Mouse (Mus musculus) lung, postnatal 14 days (tissue): Measurements from ENCODE around the gene Irf1.

Experiments
- DNase-seq: peaks from one replicate; pipeline ENCODE4 v3.0.0; 2021

Gene Irf1

DNA sequence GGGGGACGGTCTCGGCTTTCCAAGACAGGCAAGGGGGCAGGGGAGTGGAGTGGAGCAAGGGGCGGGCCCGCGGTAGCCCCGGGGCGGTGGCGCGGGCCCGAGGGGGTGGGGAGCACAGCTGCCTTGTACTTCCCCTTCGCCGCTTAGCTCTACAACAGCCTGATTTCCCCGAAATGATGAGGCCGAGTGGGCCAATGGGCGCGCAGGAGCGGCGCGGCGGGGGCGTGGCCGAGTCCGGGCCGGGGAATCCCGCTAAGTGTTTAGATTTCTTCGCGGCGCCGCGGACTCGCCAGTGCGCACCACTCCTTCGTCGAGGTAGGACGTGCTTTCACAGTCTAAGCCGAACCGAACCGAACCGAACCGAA lies at the start of gene Irf1:
TSS of gene Irf1 (plus strand) at position 255 of the 365 bp plus-strand sequence.
- peak; percentile 97 for DNase-seq

DNA sequence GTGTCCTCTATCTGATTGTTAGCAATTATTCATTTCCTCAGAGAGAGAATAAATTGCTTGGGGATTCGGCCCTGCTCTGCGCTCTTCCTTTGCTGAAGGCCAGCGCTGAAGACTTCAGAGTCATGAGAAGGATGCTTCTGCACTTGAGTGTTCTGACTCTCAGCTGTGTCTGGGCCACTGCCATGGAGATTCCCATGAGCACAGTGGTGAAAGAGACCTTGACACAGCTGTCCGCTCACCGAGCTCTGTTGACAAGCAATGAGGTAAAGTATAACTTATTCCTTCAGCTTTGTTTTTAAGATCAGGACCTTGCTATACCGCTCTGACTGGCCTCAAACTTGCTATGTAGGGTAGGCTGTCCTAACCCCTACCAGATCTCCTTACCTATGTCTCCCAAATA lies 49.1 kb upstream of the Irf1 start, which contains the start of gene Il5:
TSS of gene Il5 (plus strand) at position 80 of the 400 bp plus-strand sequence.
- DNase-seq, result no peak

DNA sequence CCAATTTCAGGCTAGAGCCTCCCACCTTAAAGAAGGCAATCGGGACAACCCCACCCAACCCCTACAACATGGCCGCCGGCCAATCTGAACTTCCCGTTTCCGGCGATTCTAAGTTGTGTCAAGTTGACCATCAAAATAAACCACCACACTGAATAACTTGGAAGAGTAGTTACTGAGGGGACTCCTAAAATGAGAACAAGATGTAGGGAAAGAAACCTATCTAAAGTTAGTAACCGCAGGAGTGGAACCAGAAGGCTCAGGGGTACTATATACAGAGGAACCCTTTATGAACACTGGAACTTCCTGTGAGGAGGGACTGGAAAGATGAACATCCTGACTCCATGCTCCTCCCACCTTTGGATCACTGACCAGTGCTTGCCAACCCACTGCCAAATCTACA lies 38.4 kb upstream of the Irf1 start:
- no peak for DNase-seq

DNA sequence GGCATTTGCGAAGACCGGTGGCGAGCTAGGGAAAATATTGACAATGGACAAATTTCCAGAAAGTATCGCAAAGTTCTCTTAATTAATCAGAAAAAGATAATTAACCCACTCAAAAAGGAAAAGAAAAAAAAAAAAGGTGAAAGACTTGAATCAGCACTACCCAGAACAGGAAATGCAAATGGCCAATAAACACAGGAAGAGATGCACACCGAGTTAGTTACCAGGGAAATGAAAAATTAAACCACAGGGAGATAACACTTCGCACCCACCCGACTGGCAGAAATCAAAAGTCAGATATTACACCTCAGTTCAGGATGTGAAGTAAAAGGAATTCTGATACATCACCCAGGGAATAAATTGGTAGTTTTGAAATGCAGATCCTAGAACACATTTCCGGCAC lies 37.6 kb upstream of the Irf1 start:
- no peak for DNase-seq

DNA sequence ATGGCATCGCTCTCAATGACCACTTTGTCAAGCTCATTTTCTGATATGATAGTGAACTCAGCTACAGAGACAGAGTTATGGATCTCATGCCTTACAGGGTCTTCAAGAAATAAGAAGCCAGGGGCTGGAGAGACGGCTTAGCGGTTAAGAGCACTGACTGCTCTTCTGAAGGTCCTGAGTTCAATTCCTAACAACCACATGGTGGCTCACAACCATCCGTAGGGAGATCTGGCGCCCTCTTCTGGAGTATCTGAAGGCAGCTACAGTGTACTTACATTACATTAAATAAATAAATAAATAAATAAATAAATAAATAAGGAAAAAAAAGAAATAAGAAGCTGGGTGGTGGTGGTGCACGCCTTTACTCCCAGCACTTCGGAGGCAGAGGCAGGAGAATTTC lies 36.0 kb upstream of the Irf1 start:
- no peak for DNase-seq

DNA sequence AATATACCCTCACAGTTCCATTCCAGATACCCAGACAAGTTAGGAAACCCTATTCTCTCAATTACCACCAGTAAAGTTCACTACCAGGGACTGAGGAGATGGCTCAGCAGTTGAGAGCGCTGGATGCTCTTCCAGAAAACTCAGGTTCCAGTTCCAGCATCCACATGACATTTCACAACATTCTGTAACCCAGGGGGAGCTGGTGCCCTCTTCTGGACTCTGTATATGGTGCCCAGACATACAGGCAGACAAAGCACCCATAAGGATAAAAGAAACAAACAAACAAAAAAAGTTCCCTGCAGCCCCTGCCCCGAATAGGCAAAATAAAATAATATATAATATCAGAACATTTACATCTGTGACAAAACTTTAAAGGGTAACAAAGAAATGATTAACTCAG lies 35.4 kb upstream of the Irf1 start:
- DNase-seq, result no peak

DNA sequence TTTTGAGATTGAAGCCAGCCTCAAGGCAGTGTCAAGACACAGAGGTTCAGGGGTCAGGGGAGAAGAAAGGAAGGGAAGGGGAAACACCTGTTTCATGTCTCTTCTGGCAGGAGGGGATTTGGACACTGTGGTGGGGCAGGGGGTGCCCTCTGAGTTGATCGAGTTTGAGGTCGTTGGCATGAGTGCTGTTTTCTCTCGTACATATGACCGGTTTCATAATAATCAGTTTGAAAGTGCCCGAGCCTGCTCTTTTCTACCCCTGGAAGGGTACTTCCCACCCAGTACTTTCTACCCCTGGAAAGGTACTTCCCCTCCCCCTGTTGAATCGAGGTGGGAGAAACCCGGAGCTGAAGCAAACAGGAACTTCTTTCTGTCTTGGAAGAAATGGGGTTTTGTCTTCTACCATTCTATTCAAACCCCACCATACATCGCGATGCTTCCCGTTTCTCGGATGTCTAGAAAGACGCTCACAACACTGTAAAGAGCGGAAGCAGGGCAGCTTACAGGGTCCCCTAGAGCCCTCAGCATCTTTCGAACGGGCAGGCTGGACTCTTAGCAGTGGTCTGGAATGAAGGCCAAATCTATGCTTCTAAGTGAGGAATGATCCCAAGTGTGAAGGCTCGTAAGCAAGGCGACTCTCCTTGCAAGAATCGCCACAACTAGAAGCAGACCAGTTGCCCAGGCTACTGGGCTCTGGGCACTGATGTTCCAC lies 34.7 kb upstream of the Irf1 start:
- no peak for DNase-seq

DNA sequence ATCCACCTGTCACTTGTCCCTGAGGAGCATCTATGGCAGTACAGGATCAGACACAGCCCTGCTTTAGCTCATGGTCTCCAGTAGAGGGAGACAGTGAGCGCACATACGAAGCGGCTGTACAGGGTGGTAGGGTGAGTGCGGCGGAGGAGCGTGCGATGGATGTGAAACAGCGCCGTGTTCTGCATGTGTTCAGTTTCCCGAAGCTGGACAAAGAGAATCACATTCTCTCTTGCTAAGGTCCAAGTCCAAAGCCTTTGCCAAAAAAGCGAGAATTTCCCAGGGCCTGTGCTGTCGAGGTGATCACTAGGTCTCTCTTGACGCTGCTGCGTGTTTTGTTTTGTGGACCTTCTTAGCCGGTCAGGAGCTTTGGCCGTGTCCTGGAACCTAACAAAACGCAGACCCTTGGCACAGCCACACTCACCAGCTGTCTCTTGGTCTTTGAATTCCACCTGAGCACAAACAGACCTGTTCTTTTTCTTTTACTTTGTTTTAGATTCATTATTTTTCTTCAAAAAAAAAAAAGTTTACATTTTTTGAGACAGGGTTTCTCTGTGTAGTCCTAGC lies 34.0 kb upstream of the Irf1 start:
- peak; percentile 66 for DNase-seq

DNA sequence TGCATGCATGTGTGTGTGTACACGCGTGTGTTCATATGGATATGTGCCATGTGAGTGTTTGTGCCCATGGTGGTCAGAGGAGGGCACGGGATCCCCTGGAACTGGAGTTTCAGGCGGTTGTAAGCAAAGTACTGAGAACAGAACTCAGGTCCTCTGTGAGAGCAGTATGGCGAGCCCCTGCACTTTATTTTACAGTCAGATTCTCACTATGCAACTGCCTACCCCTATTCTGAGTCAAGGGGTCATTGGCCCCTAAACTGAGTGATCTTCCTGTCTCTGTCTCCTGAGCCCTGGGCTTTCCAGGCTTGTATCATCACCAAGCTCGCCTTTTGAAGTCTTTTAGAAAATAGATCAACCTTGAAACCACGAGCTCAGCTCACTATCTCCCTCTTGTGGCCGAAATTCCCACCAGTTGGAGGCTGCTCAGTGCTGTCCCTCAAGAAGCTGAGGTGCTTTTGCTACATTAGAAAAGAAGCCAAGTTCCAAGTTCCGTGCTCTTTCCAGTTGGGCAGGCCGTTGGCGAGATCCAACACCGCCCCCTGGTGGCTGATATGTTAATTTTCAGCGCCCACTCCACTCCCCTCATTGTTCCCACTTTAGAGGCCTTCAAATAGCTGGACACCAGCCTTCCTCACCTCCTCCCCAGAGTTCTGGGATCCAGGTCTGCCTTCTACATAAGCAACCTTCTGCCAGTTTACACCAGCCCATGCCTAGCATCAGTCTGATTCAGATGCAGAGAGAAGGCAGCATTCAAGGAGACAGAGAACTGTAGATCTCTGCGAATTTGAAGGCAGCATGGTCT lies 32.8 kb upstream of the Irf1 start:
- DNase-seq, result peak; percentile 82

DNA sequence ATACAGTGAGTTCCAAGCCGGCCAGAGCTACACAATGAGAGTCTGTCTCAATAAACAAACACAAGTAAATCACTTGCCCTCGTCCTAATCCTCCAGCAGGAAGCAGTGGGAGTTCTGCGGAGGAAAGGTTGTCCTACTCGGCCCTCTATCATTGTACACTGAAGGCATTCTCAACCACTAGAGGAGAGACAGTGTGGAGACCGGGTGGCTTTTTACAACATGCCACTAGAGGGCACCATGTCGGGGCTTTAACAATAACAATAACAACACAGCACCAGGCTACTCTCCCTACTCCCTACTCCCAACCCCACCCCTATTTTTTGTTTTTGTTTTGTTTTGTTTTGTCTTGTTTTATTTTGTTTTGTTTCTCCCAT lies 32.3 kb upstream of the Irf1 start:
- DNase-seq, result peak; percentile 68

DNA sequence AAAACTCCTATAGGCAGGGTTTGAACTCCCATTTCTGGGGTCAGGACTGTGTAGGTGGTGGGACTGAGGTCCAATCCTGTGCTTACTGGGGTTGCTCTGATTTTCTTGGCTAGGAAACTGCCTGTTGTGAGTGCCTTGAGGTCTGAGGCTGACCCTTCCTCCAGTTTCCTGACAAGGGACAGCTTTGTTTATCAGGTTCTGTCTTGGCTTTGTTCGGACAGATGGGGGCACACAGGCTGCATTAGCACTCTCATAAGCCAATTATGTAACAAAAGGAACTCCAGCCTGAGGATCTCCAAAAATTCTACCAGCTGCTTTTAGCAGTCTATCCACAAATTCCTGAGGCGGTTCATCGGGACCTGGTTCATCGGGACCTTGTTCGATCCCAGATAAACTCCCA lies 27.5 kb upstream of the Irf1 start:
- DNase-seq, result peak; percentile 30

DNA sequence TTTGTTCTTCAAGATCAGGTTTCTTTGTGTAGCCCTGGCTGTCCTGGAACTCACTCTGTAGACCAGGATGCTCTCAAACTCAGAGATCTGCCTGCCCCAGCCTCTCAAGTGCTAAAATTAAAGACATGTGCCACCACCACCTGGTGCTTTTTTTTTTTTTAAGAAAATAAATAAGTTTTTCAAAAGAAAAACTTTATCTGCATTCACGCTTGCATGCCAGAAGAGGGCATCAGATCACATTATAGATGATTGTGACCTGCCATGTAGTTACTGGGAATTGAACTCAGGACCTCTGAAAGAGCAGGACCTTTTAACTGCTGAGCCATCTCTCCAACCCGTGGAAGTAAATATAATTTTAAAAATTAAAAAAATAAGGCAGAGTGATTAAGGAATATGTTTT lies 24.6 kb upstream of the Irf1 start:
- DNase-seq, result no peak

DNA sequence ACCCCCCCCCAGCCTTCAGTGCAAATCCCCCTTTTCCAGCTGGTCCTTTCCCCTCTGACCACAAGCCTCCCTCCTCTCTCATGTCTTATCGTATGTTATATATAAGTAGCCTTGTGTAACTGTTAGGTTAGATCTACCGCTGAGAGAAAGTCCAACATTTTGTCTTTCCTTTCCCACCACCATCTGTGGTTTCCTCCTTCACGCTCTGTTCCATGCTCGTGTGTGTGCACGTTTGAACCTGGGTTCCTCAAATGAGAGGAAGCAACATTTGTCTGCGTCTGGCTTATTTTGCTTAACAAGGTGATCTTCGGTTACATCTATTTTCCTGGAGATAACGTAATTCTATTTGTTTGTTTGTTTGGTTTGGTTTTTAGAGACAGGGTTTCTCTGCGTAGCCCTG lies 21.8 kb upstream of the Irf1 start:
- DNase-seq, result no peak

DNA sequence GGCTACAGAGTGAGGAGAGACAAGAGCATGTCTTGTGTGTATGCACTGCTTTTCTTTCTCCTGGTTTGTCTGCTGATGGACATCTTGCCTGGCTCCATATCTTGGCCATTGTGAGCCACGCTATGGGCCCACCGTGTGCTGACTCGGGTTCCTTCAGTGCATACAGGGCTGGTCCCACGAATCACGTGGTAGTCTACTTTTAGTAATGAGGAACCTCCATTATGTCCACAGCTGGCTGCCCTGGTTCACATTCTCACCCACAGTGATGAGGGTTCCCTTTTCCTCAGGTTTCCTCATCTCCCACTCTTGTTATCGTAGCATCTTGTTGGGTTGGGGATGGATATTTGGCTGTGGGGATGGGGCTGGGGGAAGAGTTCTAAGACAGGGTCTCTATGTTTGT lies 21.2 kb upstream of the Irf1 start:
- DNase-seq, result no peak

DNA sequence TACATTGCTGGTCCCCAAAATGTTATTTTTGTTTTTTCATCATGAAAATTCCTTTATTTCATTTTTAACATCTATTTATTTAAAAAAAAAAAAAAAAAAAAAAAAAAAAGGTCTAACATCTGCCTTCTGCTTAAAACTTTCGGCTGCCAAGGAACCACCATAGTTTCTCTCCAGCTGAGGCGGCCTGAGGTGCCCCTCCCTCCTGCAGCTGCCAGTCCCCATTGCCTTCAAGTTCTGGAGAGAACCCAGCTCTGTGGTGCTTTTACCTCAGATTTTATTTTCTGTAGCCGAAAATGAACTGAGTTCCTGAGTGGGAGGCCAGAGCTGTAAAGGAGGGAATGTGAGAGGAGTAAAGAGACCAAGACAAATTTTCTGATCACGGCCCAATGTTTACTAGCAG lies 20.5 kb upstream of the Irf1 start:
- no peak for DNase-seq

DNA sequence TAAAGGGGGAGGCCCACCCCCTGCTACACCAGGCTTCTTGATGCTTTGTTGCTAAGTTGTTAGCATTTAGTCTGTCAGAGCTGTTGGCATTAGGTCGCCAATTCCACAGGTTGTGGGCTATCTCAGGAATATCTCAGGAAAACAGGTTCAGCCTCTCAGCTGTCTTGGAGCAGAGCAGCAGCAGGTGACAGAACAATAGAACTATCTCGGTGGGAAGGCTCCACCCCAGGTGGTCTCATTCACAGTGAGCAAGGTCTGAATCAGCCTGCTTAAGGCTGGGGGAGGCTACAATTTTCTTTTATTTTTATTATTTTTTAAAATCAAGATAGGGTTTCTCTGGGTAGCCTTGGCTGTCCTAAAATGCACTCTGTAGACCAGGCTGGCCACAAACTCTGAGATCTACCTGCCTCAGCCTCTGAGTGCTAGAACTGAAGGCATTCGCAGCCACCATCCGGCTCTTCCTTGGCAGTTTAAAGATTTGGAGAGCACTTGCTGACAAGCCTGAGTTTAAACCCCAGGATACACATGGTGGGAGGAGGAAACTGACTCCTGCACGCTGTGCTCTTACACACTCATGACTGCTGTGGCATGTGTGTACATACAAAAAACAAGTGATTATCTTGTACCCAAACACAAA lies 20.0 kb upstream of the Irf1 start:
- DNase-seq, result no peak

DNA sequence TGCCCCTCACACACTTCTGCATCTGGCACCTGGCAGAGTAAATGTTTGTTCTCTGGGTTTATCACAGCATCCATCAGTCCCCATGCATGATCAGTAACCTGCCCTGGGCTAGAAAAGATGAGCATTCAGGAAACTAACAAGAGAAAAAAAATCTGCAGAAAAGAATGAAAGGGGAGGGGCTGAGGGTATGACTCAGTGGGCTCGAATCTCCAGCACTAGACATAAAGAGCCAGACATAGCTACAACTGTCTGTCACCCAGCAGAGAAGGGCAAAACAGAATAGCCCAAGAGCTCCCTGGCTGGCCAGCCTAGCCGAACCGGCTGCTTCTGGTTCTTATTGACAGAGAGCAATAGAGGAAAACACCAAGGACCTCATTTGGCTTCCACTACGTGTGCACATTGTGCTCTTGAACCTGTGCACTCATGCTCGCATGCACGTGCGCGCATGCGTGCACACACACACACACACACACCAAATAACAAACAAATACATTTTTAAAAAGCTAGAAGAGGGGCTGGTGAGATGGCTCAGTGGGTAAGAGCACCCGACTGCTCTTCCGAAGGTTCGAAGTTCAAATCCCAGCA lies 14.7 kb upstream of the Irf1 start:
- no peak for DNase-seq

DNA sequence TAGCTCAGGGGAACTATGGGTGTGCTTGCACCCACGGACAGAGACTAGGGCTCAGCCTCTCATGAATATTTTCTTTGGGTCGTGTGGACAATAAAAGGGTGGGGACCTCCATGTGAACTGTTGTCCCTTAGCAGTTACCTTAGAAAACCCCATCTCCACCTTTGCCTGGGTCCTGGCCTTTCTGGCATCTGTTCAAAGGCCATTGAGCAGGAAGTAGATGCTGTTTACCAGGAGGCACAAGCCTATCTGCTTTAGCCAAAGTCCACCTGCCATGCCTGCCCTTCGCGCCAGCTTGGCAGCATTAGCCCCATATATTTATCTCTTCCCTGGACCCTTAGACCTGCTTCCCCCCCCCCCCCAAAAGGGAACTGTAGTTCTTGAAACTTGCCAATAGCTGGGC lies 12.2 kb upstream of the Irf1 start:
- DNase-seq, result no peak

DNA sequence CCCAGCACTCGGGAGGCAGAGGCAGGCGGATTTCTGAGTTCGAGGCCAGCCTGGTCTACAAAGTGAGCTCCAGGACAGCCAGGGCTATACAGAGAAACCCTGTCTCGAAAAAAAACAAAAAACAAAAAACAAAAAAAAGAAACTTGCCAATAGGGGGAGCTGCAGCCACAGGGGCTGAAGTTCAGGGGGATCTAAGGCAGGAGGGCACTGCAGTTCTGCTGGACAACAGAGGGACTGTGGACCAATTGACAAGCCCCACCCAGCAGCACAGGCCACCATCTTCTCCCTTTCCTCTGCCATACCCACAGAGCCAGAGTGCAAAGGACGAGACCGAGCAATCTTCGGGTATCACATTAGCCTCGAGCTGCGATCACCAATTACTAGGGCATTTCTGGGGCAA lies 11.8 kb upstream of the Irf1 start:
- DNase-seq, result peak; percentile 50

DNA sequence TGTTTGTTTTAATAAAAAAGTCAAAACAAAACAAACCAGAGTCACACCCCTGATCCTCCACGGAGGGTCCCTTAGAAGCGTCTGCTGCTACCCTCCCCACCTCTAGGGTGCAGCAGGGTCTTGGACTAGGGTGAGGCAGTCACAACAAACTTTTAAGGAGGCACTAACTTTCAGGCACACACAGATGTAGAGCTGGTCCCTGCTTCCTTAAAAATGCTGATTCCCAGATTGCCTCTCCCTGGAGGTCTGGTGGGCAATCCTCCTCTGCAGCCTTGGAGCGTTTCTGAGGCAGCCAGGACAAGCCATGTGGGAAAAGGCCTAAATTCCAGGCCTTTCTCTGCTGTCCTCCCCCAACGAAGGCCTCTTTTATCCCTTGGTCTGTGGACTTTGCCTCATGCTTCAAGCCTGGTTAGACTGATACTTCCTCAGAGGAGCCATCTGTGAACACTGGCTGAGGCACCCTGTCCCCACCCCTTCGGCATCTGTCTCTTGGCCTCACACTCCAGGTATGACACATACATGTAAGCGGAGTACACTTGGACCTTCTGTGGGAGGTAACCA lies 10.9 kb upstream of the Irf1 start:
- no peak for DNase-seq

DNA sequence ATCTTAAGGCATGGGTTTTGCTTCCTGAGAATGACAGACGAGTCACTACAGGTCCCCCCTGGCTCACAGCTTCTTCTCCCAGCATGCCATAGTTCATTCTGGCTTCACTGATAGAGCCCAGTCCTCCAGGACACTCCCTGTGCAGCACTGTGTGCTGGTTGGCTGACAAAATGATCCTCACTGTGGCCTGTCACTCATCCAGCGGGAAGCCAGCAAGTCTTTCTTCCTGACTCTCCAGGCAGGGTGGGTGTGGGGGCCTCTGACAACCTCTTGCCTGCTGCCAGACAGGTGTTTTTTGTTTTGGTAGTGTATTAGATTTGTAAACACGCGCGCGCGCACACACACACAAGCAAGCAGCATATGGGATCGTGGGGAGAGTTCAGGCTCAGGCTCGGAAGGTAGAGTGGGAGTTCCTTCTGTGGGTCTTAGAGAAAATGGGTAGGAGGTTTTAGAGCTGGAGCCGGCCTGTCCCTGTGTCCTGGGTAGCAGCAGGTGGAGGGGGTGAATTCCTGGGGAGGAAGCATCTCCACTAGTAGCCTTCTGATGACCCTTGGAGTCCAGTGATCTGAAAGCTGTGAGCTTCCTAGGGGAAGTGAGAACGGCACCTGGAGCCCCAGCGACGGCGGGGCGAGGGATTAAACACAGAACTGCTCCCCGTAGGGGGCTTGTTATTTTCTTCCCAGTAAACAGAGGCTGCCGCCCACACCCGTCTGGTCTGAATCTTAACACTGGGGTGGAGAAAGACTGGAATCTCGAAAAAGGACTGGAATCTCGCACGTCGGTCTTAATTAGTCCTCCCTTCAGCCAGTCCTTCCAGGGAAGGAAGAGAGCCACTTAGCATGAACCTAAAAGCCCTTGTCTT lies 10.0 kb upstream of the Irf1 start:
- no peak for DNase-seq

DNA sequence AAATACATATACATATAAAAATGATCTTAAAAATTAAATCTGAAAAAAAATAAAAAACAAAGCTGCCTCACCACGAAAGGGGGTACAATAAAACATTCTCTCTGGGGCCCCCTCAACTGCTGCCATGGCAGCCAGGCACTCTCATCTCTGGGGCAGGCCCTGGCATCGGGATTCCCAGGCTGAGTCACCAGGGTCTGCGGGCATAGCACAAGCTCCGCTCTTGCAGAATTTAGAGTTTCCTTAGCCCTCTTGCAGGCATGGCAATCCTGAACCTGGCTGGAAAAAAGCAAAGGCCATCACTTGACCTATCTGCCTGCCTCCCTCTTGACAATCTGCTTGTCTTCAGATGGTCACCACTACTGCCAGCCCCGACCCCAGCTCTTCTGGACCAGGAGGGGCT lies 8.5 kb upstream of the Irf1 start:
- DNase-seq, result no peak
